Mouse (Mus musculus) bone marrow macrophage, adult 2 months (primary cell): Measurements from ENCODE around the gene Txnip. TPM values are rescaled to one million over a fixed set of nuclear protein-coding genes. Genes with fewer than 3 reads are reported as not detected.

ENCODE experiments used
- H3K27ac ChIP-seq: 2 replicates; pipeline ENCODE4 v1.5.1; 2012; ENCODE audit warnings: low read depth, low read length; ENCODE audit not compliant: insufficient read depth
- H3K4me1 ChIP-seq: 2 replicates; pipeline ENCODE4 v1.6.1; 2012; ENCODE audit warnings: low read length; ENCODE audit not compliant: control insufficient read depth, insufficient read depth
- H3K4me3 ChIP-seq: 2 replicates; pipeline ENCODE4 v1.5.1; 2012; ENCODE audit warnings: mild to moderate bottlenecking, low read length, moderate library complexity; ENCODE audit not compliant: insufficient read depth
- CTCF ChIP-seq: IDR thresholded peaks from 2 replicates; pipeline ENCODE4 v1.5.1; 2012; ENCODE audit warnings: low read depth, mild to moderate bottlenecking, low read length, moderate library complexity
- POLR2A ChIP-seq: IDR thresholded peaks from 2 replicates; pipeline ENCODE4 v1.6.1; 2012; ENCODE audit warnings: mild to moderate bottlenecking, low read depth, low read length, borderline replicate concordance
- polyA plus RNA-seq: library from polyadenylated mRNA; stranded (reverse); fragments of >200 nt; gene quantifications from 2 replicates; pipeline ENCODE4 v1.2.4, GENCODE M21; 2012; ENCODE audit not compliant: missing spikeins, insufficient read depth, insufficient read length

The Txnip gene
- polyA plus RNA-seq, 1 experiment: 868 TPM

DNA sequence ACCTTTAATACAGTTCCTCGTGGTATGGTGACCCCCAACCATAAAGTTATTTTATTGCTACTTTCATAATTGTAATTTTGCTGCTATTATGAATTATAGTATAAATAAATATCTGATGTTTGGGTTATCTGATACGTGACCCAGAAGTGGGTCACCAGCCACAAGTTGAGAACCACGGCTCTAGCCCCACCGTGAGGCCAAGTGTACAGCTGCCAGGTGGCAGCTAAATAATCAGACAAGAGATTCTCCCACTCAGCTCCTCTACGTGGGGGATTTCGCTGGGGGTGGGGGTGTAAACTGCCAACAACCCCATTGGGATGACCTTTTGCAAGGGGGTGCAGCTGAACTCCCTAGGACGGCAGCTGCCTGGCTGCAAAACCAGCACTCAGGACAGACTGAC is 25.7 kb upstream of the Txnip start:
- TF ChIP-seq POLR2A: no peak
- TF ChIP-seq CTCF: no peak
- Histone ChIP-seq H3K4me3 (no peak overlapping the region), H3K27ac (no peak overlapping the region), H3K4me1 (no peaks in the 10 kb centered on the region)

DNA sequence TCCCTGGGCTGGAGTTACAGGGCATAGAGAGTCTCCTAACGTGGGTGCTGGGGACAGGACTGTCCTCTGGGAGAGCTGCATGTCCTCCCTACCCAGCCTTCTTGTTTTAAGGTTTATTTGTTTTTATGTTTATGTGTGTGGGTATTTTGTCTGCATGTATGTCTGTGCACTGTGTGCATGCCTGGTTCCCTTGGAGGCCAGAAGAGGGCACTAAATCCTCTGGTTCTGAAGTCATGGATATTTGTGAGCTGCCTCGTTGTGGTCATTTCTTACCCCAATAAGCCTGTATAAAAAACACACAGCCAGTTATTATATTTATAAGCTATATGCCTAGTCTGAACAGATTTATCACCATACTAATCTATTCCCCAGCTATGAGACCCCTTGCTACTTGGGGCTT is 23.5 kb upstream of the Txnip start:
- Histone ChIP-seq H3K4me1 (no peaks in the 10 kb centered on the region), H3K4me3 (no peak overlapping the region), H3K27ac (no peak overlapping the region)
- TF ChIP-seq POLR2A (no peak), CTCF (no peak)

DNA sequence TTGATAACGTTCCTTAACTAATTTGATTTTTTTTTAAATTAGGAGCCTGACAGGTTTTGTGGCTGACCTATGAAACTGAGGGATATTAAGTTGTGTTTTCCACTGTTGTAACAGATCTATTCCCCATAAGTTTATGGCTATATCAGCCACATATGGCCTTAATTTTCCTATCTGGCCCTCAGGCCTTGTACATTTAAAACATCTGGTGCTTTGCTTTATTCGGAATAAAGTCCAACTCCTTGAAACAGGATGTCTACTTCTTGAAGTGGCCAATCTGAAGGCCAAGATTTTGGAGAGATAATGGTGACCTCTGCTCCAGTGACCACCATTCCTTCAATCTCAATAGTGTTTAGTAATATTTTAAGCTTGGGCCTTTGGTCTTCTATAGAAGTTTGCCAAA is 18.4 kb upstream of the Txnip start:
- Histone ChIP-seq H3K27ac (no peak overlapping the region), H3K4me3 (no peak overlapping the region), H3K4me1 (no peaks in the 10 kb centered on the region)
- TF ChIP-seq CTCF: no peak
- no peak for TF ChIP-seq POLR2A

DNA sequence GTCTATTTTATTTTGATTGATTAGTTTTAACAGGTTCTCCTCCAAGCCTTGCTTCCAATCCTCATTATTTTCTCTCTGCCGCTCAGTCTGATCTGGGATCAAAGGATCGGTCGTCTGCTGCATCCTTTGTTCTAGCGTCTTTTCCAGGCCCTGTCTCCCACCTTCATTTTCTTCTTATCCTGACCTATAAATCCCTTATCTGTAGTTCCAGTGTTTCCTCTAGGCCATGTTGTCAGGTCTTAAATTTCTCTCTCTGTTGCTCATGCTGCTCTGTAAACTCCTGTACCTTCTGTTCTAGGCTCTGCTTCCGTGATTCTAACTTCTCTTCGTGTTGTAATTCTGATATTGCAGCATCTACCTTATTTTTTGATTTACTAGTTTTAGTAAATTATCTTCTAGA is 17.0 kb upstream of the Txnip start:
- Histone ChIP-seq H3K4me3 (no peak overlapping the region), H3K27ac (no peak overlapping the region)
- TF ChIP-seq POLR2A: no peak
- TF ChIP-seq CTCF: no peak

DNA sequence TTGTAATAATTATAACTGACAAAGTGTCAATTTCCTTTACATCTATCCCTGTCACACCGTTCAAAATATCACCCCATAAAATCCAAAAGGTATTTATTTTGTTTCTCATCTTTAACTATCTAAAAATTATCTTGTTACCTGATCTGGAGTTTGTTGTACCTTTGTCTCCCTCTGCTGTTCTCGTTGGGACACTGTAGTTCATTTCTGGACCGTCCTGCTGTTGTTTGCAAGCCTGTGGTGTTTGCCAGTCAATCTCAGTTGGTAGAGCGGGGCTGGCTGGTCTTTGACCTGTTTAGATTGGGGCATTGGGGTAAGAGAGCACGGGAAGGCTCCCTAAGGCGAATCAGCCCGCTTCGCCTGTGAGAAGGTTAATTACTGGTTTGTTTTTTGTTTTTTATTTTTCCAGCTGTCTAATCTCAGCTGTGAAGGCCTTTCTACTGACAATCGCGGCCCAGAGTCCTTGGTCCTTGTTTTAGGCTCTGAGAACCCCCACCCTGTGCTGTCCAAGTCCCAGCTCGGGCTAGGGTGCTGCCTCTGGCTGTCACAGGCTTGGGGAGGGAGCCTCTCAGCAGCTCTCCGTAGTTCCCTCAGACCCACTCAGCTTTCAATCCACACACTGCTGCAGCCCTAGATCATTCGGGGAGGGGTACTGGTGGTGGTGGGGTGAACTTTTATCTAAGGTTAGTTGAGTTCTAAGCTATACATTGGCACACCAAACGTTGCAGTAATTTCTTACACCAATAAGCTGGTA is 16.3 kb upstream of the Txnip start:
- H3K27ac ChIP-seq: no peak overlapping the region

More for the DNA sequence above, 17.0 kb upstream of the Txnip start:
- H3K4me1 ChIP-seq: no peaks in the 10 kb centered on the region

DNA sequence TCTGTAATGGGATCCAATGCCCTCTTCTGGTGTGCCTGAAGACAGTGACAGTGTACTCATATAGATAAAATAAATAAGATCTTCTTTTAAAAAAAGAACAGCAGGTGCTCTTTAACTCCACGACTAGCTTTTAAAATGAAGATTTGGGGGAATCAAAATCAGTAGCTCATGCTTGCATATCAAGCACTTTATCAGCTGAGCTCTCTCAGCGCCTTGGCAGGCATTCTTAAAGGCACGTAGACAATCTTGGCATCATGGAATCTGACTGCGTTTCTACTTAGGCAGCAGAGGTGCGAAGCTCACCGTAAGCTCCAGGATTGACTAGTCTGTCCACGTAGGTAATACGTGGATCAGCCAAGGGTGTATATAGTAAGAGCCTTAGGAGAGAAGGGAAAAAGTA is 15.2 kb upstream of the Txnip start:
- Histone ChIP-seq H3K4me1 (no peaks in the 10 kb centered on the region), H3K27ac (no peak overlapping the region), H3K4me3 (no peak overlapping the region)
- TF ChIP-seq CTCF (no peak), POLR2A (no peak)

More for the DNA sequence above, 16.3 kb upstream of the Txnip start:
- Histone ChIP-seq H3K4me3 (no peak overlapping the region), H3K4me1 (no peaks in the 10 kb centered on the region)
- TF ChIP-seq CTCF (no peak), POLR2A (no peak)

DNA sequence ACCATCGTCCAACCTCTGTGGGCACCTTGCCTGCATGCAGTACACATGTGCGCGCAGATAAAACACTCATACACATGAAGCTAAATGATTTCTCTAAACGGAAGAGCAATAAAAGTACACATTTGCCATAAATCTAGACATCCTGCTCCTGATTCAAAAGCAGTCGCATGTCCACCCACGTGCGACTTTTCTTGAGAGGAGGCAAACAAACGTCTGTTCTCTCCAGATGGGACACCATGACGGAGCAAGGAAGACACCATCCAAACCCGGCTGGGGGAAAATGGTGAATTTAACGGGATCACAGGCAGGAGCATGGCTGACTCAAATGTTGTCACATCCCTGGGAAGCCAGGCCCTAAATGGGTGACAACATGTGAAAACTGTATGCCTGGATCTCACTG is 14.4 kb upstream of the Txnip start:
- H3K4me3 ChIP-seq: no peak overlapping the region
- TF ChIP-seq POLR2A (no peak), CTCF (no peak)
- no peak overlapping the region for H3K27ac ChIP-seq

DNA sequence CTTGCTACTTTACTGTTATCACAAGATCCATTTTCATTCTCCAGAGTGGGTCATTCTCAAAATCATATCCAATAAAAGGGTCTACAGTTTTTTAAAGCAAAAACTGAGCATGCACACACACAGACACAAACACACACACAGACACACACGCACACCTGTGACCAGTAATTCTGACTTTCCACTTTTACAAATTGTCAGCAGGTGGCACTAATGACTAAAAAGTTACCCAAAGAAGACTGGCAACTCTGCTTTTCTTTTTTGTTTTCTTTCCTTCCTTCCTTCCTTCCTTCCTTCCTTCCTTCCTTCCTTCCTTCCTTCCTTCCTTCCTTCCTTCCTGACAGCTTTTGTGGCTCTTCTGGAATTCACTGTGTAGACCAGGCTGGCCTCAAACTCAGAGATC is 12.2 kb upstream of the Txnip start:
- Histone ChIP-seq H3K27ac (no peak overlapping the region), H3K4me1 (0 out of 2 replicates have a peak, but pooled peaks cover 2% of the 10 kb centered on the region), H3K4me3 (no peak overlapping the region)
- TF ChIP-seq POLR2A: no peak
- TF ChIP-seq CTCF: no peak

More for the DNA sequence above, 14.4 kb upstream of the Txnip start:
- no peaks in the 10 kb centered on the region for H3K4me1 ChIP-seq

DNA sequence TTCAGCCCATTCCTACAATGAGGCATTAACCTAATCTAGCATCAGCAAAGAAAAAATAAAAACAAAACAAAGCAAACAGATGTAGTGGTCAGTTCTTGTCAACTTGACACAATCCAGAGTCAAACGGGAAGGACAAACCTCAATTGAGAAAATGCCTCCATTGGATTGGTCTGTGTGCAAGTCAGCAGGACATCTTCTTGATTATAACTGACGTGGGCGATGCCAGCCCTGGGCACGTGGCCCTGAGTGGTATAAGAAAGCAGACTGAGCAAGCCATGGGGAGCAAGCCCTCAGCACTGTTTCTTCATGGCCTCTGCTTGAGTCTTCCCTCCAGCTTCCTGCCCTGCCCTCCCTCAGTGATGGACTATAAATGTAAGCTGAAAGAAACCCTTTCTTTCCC is 10.9 kb upstream of the Txnip start:
- no peak for TF ChIP-seq POLR2A
- TF ChIP-seq CTCF: no peak

DNA sequence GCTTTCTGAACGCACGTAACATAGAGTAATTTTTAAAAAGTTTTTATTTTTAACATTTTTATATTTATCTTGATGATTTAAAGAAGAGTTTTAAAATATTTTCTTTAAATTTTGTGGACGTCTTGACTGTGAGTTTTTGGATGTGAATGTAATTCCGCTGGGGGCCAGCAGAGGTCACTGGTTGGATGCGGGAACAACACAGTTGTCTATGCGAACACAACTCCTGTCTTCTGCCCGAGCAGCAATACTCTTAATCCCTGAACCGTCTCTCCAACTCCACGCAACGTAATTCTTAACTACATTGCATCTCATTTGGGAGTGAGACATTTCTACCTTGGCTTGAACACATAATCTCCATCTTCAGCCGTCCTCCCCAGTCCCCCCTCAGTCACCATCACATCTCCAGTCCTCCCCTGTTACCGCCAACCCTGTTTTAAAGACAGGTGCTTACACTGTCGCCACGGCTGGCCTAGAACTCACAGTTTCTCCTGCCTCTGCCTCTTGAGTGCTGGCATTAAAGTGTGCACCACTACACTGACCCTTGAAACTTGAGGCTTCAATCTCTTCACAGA is 10.3 kb upstream of the Txnip start:
- TF ChIP-seq CTCF (peak; percentile 73), POLR2A (no peak)
- H3K27ac ChIP-seq: no peak overlapping the region

More for the DNA sequence above, 10.9 kb upstream of the Txnip start:
- H3K4me1 ChIP-seq: peaks cover 8% of the 10 kb centered on the region
- no peak overlapping the region for H3K4me3 ChIP-seq
- H3K27ac ChIP-seq: no peak overlapping the region

More for the DNA sequence above, 10.3 kb upstream of the Txnip start:
- Histone ChIP-seq H3K4me1 (peaks cover 11% of the 10 kb centered on the region), H3K4me3 (no peak overlapping the region)
